Mouse (Mus musculus) left cerebral cortex, postnatal 10 days (tissue): ENCODE data around the gene Kcnip4. TPM values are rescaled to one million over a fixed set of nuclear protein-coding genes. Genes with fewer than 3 reads are reported as not detected.

Experiments used
- DNase-seq, 2 experiments: peaks; one replicate each; pipeline ENCODE4 v3.0.0; 2021 to 2022; ENCODE audit warnings: low spot score in 2 of 2, mixed read lengths in 1 of 2; ENCODE audit errors: extremely low spot score in 1 of 2
- intact Hi-C: fragments of 180-260 bp; cut with DNase I; formaldehyde crosslinking; loops from one replicate; pipeline ENCODE4 v1.15.1; 2025
- total RNA-seq, 2 experiments: library from RNA; stranded (reverse); gene quantifications; 2 replicates each; pipeline ENCODE4 v1.2.3; 2021

Kcnip4 gene
- total RNA-seq, 2 experiments from 2014 or later = 45.8 to 51.6 TPM

DNA sequence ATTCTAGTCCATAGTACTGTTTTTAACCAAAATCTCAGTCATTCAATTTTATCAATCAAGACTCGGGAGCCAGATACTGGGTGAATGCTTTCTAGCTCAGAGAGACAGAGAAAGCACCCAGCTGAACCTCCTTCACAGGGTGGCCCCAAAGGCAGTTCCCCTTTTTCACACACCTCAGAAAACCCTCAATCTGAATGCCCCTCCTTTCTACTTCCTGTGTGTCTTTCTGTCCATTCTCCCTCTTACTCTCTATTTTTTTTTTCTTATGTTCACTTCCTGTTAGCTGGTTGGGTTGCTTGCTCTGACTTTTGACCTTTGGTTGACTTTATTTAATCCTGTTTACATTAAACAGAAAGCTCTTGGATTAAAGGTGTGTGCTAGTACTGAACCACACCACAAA lies 1175.4 kb downstream of the Kcnip4 start:
- intact Hi-C loops = loop anchor here (5.0 to 10.0 kb wide), 2 partner anchors 212 to 1905 kb away; no protein-coding TSS in a partner anchor

DNA sequence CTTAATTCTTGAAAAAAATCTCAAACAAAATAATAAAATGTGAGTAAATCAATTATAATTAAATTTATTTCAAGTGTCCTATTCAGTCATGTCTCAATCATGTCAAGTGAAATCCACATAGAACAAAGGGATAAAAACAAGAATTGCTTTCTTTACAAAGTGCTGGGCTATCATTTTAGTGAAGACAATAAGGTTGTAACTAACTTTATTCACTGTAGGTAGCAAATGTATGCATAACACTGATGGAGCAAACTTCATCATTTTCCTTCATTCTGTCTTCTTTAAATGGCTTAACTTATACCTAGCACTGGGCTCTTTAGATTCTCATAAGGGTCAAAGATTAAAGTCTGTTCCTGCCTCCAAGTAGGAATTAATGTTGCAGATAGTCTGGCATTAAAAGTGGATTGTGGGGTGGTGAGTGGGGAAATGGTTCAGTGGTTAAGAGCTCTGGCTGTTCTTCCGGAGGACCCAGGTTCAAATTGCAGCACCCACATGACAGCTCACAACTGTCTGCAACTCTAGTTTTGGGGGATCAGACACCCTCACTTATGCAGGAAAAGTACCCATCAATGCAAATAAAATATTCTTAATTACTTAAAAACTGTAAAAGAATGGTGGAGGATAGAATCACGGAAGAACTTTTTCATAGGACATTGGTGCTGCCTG lies 1178.6 kb downstream of the Kcnip4 start:
- DNase-seq = no peak
- intact Hi-C loops = loop anchor here (5.0 to 10.0 kb wide), 2 partner anchors 209 to 1901 kb away; no protein-coding TSS in a partner anchor

More for the DNA sequence above, 1175.4 kb downstream of the Kcnip4 start:
- no peak for DNase-seq

DNA sequence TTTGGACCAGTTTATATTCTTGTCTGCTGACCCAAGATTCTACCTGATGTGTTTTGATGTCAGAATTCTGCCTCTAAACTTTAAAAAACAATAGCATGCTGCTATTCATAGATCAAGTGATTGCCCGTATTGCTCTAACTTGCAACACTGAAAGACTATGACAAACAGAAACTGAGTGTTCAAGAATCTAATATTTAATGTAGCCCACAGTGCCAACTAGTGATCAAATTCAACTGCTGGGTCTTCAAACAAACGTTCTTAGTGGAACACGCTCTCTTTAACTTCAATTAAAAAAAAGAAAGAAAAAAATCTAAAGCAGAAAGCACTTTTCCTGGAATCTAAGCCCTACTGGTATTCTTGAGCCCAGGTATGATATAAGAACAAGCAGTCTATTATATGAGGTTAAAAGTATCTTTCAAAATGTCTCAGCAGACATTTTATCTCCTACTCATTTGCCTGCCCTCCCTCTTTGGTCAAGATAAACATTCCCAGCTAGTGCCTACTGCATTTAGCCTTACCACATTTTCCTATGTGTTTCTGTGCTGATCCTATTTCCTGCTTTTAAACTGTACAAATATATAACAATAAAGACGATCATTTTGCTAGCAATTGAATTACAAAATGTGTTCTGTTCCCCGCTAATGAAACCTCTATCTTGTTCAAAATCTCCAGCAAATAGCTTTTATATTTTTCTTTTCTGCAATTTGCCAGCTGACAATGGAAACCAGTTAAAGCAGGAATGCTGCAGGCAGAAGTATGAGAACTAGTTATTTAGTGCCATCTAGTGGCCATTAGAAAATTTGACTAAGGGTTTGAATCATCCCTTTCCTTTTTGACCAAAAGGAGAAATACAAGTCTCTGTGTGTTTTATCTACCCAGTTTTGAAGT lies 1179.4 kb downstream of the Kcnip4 start:
- intact Hi-C loops = loop anchor here (5.0 to 10.0 kb wide), 2 partner anchors 208 to 1901 kb away; no protein-coding TSS in a partner anchor
- DNase-seq = peak in 1 of 2 experiments; percentile 52

DNA sequence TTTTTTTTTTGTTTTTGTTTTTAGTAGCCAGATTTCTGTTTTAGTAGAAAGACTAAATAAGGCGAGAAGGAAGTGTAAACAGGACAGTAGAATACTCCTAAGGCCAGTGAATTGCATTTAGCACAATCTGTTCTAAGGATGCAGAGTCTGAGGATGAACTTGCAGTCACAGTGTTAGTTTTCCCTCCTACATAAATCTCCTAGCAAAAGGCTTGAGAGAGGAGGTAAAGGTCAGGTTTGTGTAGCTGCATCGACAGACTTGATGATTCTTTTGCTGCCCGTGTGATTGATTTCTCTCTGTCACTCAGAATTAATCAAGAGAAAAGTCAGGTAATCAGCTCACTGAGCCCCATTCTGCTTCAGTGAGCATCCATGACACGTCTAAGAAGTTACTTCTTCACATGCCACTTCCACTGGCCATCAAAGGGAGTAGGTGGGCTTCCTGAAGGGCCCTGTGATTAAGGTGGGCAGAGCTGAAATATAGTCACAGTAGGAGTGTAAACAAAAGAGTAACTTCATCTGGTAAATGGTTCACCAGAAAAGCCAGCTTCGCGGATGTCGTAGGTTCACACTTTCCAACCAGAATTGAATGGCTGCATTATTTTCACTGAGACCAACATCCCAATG lies 1183.8 kb downstream of the Kcnip4 start:
- DNase-seq = no peak
- intact Hi-C loops = loop anchor here (10.0 kb wide), 1 partner anchor 1896 kb away; no protein-coding TSS in a partner anchor
